Mouse (Mus musculus) liver, embryonic 14.5 days (tissue): ENCODE data around the gene Tmppe. TPM values are rescaled to one million over a fixed set of nuclear protein-coding genes. Genes with fewer than 3 reads are reported as not detected.

Experiments used
- ATAC-seq: fragments of 200-750 bp; cut with Nextera tagmentation; 2 replicates; pipeline ENCODE4 v1.8.0; 2017; ENCODE audit warnings: moderate number of reproducible peaks, mild to moderate bottlenecking, moderate library complexity; ENCODE audit not compliant: insufficient read depth
- DNase-seq, 3 experiments: peaks; one replicate each; pipeline ENCODE4 v3.0.0-alpha.2; 2012 to 2013; ENCODE audit warnings: low read depth in 3 of 3, low spot score in 3 of 3
- H3K27ac ChIP-seq: fragments of 300-500 bp; sonication (generic); 2 replicates; pipeline ENCODE4 v1.5.1; 2014; ENCODE audit warnings: moderate library complexity, mild to moderate bottlenecking, control low read depth, inconsistent platforms
- H3K27me3 ChIP-seq: fragments of 300-500 bp; sonication (generic); 2 replicates; pipeline ENCODE4 v1.6.1; 2014; ENCODE audit warnings: mild to moderate bottlenecking, low read length, moderate library complexity; ENCODE audit not compliant: control insufficient read depth, insufficient read depth
- H3K36me3 ChIP-seq: fragments of 300-500 bp; sonication (generic); replicated peaks from 2 replicates; pipeline ENCODE4 v1.6.1; 2014; ENCODE audit warnings: low read depth; ENCODE audit not compliant: control insufficient read depth, insufficient read depth
- H3K4me1 ChIP-seq, 2 experiments: fragments of 200-500 bp in 1 of 2; fragments of 300-500 bp in 1 of 2; sonication (generic) in 1 of 2; replicated peaks; 2 replicates each; pipeline ENCODE4 v1.6.1; 2012 to 2014; ENCODE audit warnings: antibody characterized with exemption in 1 of 2, inconsistent platforms in 1 of 2, low read length in 1 of 2; ENCODE audit not compliant: control insufficient read depth in 2 of 2, insufficient read depth in 2 of 2
- H3K4me2 ChIP-seq: fragments of 300-500 bp; sonication (generic); 2 replicates; pipeline ENCODE4 v1.6.1; 2014; ENCODE audit warnings: low read depth, mild to moderate bottlenecking, control low read depth, moderate library complexity
- H3K4me3 ChIP-seq, 2 experiments: fragments of 200-500 bp in 1 of 2; fragments of 300-500 bp in 1 of 2; sonication (generic) in 1 of 2; 2 replicates each; pipeline ENCODE4 v1.5.1; 2012 to 2014; ENCODE audit warnings: low read depth in 2 of 2, low read length in 2 of 2, mild to moderate bottlenecking in 2 of 2, control low read depth in 1 of 2, inconsistent platforms in 1 of 2, moderate library complexity in 1 of 2; ENCODE audit not compliant: insufficient read depth in 1 of 2
- H3K9ac ChIP-seq: fragments of 300-500 bp; sonication (generic); replicated peaks from 2 replicates; pipeline ENCODE4 v1.6.1; 2014; ENCODE audit warnings: mild to moderate bottlenecking, control low read depth, moderate library complexity
- H3K9me3 ChIP-seq: fragments of 300-500 bp; sonication (generic); 2 replicates; pipeline ENCODE4 v1.6.1; 2016; ENCODE audit warnings: low read length, mixed read lengths; ENCODE audit not compliant: control insufficient read depth
- CTCF ChIP-seq: IDR thresholded peaks from 2 replicates; pipeline ENCODE4 v1.5.1; 2016; ENCODE audit warnings: antibody characterized with exemption, low read depth, control low read depth
- EP300 ChIP-seq: IDR thresholded peaks from 2 replicates; pipeline ENCODE4 v1.6.1; 2016; ENCODE audit warnings: antibody characterized with exemption, low read depth
- WGBS: fragments of 180-500 bp; shearing (Covaris S2); extraction: QIAGEN DNeasy Blood & Tissue Kit; methylation state at CpG from one replicate; pipeline ENCODE4 v1.1.7; 2014; ENCODE audit not compliant: insufficient replicate concordance; 5-methylcytosine and 5-hydroxymethylcytosine counted together
- polyA plus RNA-seq, 2 experiments: library from polyadenylated mRNA; depleted of rRNA in 1 of 2; stranded (reverse) in 1 of 2; unstranded in 1 of 2; fragments of >200 nt; fragmentation: Nextera tagmentation in 1 of 2; extraction: Ambion mirVana in 1 of 2; gene quantifications; 2 replicates each; pipeline versions ENCODE4 v1.2.1 to v1.2.3; 2012 to 2014

Tmppe gene
- polyA plus RNA-seq, 2 experiments = 0.36 to 1.2 TPM

DNA sequence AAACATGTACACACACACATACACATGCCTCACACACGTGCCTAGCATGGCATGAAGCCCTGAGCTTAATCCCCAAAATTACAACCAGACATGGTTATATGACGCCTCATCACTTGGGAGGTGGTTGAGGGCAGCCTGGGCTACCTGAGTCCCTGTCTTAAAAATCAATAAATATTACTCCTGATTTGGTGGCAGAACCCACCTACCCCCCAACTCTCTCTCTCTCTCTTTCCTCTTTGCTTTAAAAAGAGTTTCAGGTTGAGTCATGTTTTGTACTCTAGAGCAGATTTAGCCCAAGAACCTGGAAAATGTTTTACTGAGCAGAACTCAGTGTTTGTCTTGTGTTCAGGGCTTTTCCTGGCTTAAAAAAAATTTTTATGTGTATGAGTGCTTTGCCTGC, 54.5 kb downstream of the Tmppe start:
- DNase-seq = no peak
- Histone ChIP-seq H3K9me3 (no peaks in the 10 kb centered on the region), H3K36me3 (no peaks in the 10 kb centered on the region), H3K4me3 (no peak overlapping the region), H3K27me3 (no peaks in the 10 kb centered on the region), H3K27ac (no peak overlapping the region), H3K9ac (no peak overlapping the region), H3K4me2 (no peak overlapping the region), H3K4me1 (no peaks in the 10 kb centered on the region)
- TF ChIP-seq CTCF = no peak
- TF ChIP-seq EP300 = no peak
- 73% methylated on average over 2 of the region's 2 CpGs for WGBS
- no peak for ATAC-seq

Other genes with a start within 250 kb of the Tmppe start
- gene Bcl2a1c, start 71.0 kb upstream of the Tmppe start, polyA plus RNA-seq (2012; rRNA removed) = not detected in 2 replicates
- gene Bcl2a1c, start 71.0 kb upstream of the Tmppe start, polyA plus RNA-seq (2014; fragmentation: Nextera tagmentation; extraction: Ambion mirVana) = not detected in 2 replicates
- gene Crtap, start 10.4 kb upstream of the Tmppe start, polyA plus RNA-seq (2012; rRNA removed) = 12.8 and 13.1 TPM in 2 replicates
- 13.7 and 19.6 TPM in 2 replicates for gene Crtap, start 10.4 kb upstream of the Tmppe start, polyA plus RNA-seq (2014; fragmentation: Nextera tagmentation; extraction: Ambion mirVana)
- 10.2 and 10.5 TPM in 2 replicates for gene Glb1, start within 50 bp of the Tmppe start, polyA plus RNA-seq (2012; rRNA removed)
- 13.1 TPM in 2 replicates for gene Glb1, start within 50 bp of the Tmppe start, polyA plus RNA-seq (2014; fragmentation: Nextera tagmentation; extraction: Ambion mirVana)
- gene Ccr4, start 103.8 kb downstream of the Tmppe start, polyA plus RNA-seq (2012; rRNA removed) = not detected in 2 replicates
- gene Ccr4, start 103.8 kb downstream of the Tmppe start, polyA plus RNA-seq (2014; fragmentation: Nextera tagmentation; extraction: Ambion mirVana) = not detected in 2 replicates
- not detected in 2 replicates for gene C130032M10Rik, start 114.6 kb downstream of the Tmppe start, polyA plus RNA-seq (2012; rRNA removed)
- gene C130032M10Rik, start 114.6 kb downstream of the Tmppe start, polyA plus RNA-seq (2014; fragmentation: Nextera tagmentation; extraction: Ambion mirVana) = not detected in 2 replicates
- 0.61 and 0.74 TPM in 2 replicates for gene Trim71, start 163.3 kb downstream of the Tmppe start, polyA plus RNA-seq (2012; rRNA removed)
- gene Trim71, start 163.3 kb downstream of the Tmppe start, polyA plus RNA-seq (2014; fragmentation: Nextera tagmentation; extraction: Ambion mirVana) = 0.62 and 0.82 TPM in 2 replicates
- gene Cnot10, start 239.1 kb downstream of the Tmppe start, polyA plus RNA-seq (2012; rRNA removed) = 16.3 and 20.7 TPM in 2 replicates
- 23.1 and 23.8 TPM in 2 replicates for gene Cnot10, start 239.1 kb downstream of the Tmppe start, polyA plus RNA-seq (2014; fragmentation: Nextera tagmentation; extraction: Ambion mirVana)